Mouse (Mus musculus): Measurements from ENCODE around the gene Gata3. TPM values are rescaled to one million over a fixed set of nuclear protein-coding genes. Genes with fewer than 3 reads are reported as not detected.

Gene Gata3
- polyA plus RNA-seq, 1 experiment from 2014 or later, result 8.7 TPM

DNA sequence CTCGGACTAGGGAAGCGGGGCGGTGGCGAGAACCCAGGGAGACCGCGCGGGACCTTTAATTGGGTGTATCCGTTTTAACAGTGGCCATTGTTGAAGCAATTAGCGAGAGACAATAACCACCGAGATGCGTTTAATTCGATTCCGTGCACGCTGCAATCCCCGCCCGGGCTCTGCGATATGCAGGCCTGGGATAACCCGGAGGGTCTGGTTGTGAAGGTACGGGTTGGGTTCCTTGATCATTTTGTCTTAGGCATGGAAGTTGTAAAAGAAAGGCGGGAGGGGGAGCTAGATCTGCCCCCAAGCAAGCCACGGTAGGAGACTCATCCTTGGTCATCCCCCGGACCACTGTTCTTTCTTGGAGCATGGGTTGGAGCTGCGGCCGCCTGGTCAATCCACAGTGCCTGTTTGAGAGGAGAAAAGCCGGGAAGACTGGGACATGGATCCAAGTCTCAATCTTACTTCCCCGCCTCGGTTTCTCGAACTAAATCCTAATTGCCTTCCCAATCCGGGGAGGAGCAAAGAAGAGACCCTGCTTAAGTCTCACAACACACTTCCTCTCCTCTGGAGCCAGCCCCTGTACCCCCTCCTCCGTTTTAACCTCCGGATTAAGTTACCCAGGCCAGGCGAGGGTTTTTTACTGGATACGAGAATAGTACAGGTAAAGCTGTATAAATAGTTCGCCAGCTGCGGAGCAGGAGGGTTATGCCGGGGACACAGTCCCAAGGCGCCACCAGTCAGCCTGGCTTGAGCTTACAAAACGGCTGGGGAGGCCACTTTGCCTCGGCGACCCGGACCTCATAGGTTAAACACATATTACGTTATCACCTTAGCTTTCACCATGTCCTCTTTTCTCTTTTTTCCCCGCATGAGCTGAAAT lies 6.7 kb downstream of the Gata3 start:
- Histone ChIP-seq H3K4me2 (ENCODE audit: low read depth, low read length) (peak overlapping the region; percentile 26), H3K9me3 (ENCODE audit: control insufficient read depth, low read length) (no peaks in the 10 kb centered on the region), H3K4me3 (ENCODE audit: low read depth, low read length) (peak overlapping the region; percentile 15; the same call in 1 of the 2 replicates), H3K4me1 (ENCODE audit: control insufficient read depth, insufficient read depth, low read length) (peaks cover 3% of the 10 kb centered on the region; the same call in 1 of the 2 replicates), H3K9ac (replicated peaks; ENCODE audit: low read depth, low read length) (no peak overlapping the region), H3K27ac (ENCODE audit: low read depth, low read length) (no peak overlapping the region), H3K27me3 (ENCODE audit: control insufficient read depth, insufficient read depth, low read length) (peaks cover 41% of the 10 kb centered on the region), H3K36me3 (ENCODE audit: control insufficient read depth, insufficient read depth, low read length) (no peaks in the 10 kb centered on the region)
- no peak for ATAC-seq (ENCODE audit: low read depth)
- WGBS, result under 1% methylated on average over 43 of the region's 43 CpGs

DNA sequence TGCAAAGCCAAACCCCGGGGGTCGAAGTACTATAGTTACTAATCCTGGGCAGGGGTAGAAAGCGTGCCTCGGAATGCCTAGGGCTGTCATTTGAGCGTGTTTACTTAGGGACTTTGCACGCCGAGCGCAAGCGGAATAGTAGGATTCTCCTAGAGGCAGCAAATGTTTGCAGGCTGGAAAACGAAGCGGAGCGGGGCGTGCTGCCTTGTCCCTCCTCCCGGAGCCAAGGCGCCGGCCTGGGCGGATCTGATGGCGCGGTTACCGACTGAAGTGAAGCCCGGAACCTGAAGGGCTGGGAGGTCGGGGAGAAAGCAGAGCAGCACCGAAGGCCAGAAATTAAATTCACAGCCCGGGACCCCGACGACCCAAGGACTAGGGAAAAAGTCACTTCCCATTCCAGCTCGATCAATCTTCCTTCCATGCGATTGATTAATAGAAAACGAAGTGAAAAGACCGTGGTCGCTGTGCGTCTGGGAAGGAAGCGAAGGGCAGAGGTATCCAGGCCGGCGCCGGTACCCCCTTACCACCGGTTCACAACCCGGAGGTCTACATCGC lies 7.4 kb downstream of the Gata3 start:
- H3K4me1 ChIP-seq (ENCODE audit: control insufficient read depth, insufficient read depth, low read length), result peaks cover 3% of the 10 kb centered on the region; the same call in 1 of the 2 replicates
- no peak overlapping the region for H3K9ac ChIP-seq (replicated peaks; ENCODE audit: low read depth, low read length)
- H3K36me3 ChIP-seq (ENCODE audit: control insufficient read depth, insufficient read depth, low read length), result no peaks in the 10 kb centered on the region
- no peaks in the 10 kb centered on the region for H3K9me3 ChIP-seq (ENCODE audit: control insufficient read depth, low read length)
- peak overlapping the region; percentile 15; the same call in 1 of the 2 replicates for H3K4me3 ChIP-seq (ENCODE audit: low read depth, low read length)
- WGBS, result under 1% methylated on average over 39 of the region's 39 CpGs
- H3K27me3 ChIP-seq (ENCODE audit: control insufficient read depth, insufficient read depth, low read length), result peaks cover 38% of the 10 kb centered on the region
- H3K27ac ChIP-seq (ENCODE audit: low read depth, low read length), result no peak overlapping the region
- ATAC-seq (ENCODE audit: low read depth), result no peak
- peak overlapping the region; percentile 26 for H3K4me2 ChIP-seq (ENCODE audit: low read depth, low read length)

DNA sequence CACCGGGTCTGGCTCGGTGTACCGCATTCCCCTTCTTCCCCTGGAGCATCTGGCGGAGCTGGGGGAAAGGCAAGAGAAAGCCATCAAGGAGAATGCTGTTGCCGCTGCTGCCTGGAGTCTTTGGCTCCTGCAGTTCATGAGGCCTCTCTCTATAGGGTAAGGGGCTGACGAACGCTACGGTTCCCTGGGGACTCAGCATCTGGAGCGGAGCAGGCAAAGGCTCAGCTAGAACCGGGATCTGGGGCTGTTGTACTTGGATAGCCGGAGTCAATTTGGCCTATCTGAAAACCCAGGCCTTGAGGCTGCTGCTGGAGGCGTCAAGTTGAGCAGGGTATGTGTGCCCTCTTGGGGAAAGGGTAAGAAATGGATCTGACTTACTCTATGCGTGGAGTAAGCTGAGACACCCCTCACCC lies 8.2 kb downstream of the Gata3 start:
- Histone ChIP-seq H3K4me2 (ENCODE audit: low read depth, low read length) (no peak overlapping the region; the same call in 1 of the 2 replicates), H3K4me3 (ENCODE audit: low read depth, low read length) (0 out of 2 replicates have a peak overlapping the region, but pooled peaks have one; percentile 2), H3K27ac (ENCODE audit: low read depth, low read length) (no peak overlapping the region), H3K4me1 (ENCODE audit: control insufficient read depth, insufficient read depth, low read length) (peaks cover 3% of the 10 kb centered on the region; the same call in 1 of the 2 replicates), H3K9me3 (ENCODE audit: control insufficient read depth, low read length) (no peaks in the 10 kb centered on the region), H3K27me3 (ENCODE audit: control insufficient read depth, insufficient read depth, low read length) (peaks cover 36% of the 10 kb centered on the region), H3K36me3 (ENCODE audit: control insufficient read depth, insufficient read depth, low read length) (no peaks in the 10 kb centered on the region), H3K9ac (replicated peaks; ENCODE audit: low read depth, low read length) (no peak overlapping the region)
- WGBS, result 3% methylated on average over 12 of the region's 13 CpGs
- no peak for ATAC-seq (ENCODE audit: low read depth)

DNA sequence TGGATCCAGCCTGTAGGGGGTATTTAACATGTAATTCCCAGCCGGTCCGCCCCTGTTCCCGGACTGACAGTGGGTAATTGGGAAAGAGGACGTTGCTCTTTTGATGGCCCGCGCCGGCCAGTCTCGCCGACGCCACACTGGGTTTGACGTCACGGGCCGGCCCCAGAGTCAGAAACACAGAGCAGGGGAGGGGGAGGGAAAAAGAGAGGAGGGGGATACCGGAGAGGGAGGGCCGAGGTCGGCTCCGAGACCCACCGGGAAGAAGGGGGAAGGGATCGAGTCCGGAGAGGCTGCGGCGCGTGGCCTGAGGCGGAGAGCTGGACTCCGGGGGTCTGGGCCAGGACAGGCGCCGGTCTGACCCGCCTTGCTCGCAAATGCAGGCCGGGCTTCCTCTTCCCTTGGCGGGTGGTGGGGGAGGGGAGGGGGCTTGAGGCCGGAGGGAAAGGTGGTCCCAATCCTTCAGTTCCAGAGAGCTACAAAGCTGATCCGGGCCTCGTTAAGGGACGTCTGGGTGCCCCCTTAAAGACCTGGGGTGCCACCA lies 8.7 kb downstream of the Gata3 start, which contains the start of gene 4930412O13Rik:
Gene 4930412O13Rik, plus strand, starts transcription at position 202 of the 541 bp plus-strand sequence.
- Histone ChIP-seq H3K27me3 (ENCODE audit: control insufficient read depth, insufficient read depth, low read length) (peaks cover 33% of the 10 kb centered on the region), H3K4me1 (ENCODE audit: control insufficient read depth, insufficient read depth, low read length) (peaks cover 3% of the 10 kb centered on the region; the same call in 1 of the 2 replicates), H3K4me2 (ENCODE audit: low read depth, low read length) (peak within 1 kb of the TSS; percentile 26; the same call in 1 of the 2 replicates), H3K27ac (ENCODE audit: low read depth, low read length) (no peak within 1 kb of the TSS), H3K36me3 (ENCODE audit: control insufficient read depth, insufficient read depth, low read length) (no peaks in the 10 kb centered on the region), H3K9ac (replicated peaks; ENCODE audit: low read depth, low read length) (no peak within 1 kb of the TSS), H3K9me3 (ENCODE audit: control insufficient read depth, low read length) (no peaks in the 10 kb centered on the region), H3K4me3 (ENCODE audit: low read depth, low read length) (0 out of 2 replicates have a peak within 1 kb of the TSS, but pooled peaks have one; percentile 2)
- whole genome bisulfite sequencing, result under 1% methylated on average over 34 of the region's 35 CpGs
- no peak for ATAC-seq (ENCODE audit: low read depth)

DNA sequence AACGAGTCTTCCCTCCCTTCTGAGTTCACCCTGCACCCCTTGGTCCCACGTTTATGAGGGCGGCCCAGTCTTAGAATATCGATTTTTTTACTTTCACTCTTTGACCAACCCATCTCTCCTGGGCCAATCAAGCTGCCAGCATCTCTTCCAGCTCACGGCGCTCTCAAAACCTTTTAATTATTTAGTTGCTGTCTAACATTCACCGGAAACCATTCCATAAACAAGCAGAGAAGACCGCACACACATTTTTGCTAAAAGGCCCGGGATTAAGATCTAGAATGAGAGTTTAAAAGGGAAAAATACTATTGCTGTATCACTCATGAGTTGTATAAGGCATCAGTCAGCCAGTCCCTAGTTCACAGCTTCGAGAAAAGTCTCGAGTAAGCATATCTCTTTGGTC lies 9.6 kb downstream of the Gata3 start:
- ATAC-seq (ENCODE audit: low read depth), result no peak
- no peak overlapping the region for H3K27ac ChIP-seq (ENCODE audit: low read depth, low read length)
- no peak overlapping the region for H3K4me3 ChIP-seq (ENCODE audit: low read depth, low read length)
- peaks cover 29% of the 10 kb centered on the region for H3K27me3 ChIP-seq (ENCODE audit: control insufficient read depth, insufficient read depth, low read length)
- no peak overlapping the region for H3K4me2 ChIP-seq (ENCODE audit: low read depth, low read length)
- no peak overlapping the region for H3K9ac ChIP-seq (replicated peaks; ENCODE audit: low read depth, low read length)
- no peaks in the 10 kb centered on the region for H3K9me3 ChIP-seq (ENCODE audit: control insufficient read depth, low read length)
- H3K36me3 ChIP-seq (ENCODE audit: control insufficient read depth, insufficient read depth, low read length), result no peaks in the 10 kb centered on the region
- peaks cover 3% of the 10 kb centered on the region; the same call in 1 of the 2 replicates for H3K4me1 ChIP-seq (ENCODE audit: control insufficient read depth, insufficient read depth, low read length)
- WGBS, result 2% methylated on average over 11 of the region's 11 CpGs

DNA sequence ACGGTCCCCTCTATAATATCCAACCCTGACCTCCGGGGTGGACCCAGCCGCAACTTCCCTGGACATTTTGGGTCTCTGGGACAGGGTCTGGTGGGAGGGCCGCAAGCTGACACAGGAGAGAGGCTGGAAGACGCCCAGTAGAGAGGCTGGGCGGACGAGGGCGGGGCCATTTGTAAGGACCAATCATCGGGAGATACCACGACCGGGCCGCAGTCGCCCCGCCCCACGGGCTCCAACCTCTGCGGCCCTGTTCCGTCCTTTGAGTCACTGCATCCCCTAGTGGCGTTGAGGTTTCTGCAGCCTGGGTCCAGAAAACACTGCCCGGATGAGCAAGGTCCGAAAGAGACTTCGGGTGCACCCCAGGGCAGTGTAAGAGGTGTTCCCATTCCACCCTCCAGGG lies 10.3 kb downstream of the Gata3 start:
- WGBS, result 0% methylated on average over 21 of the region's 21 CpGs
- no peak overlapping the region for H3K9ac ChIP-seq (replicated peaks; ENCODE audit: low read depth, low read length)
- peaks cover 28% of the 10 kb centered on the region for H3K27me3 ChIP-seq (ENCODE audit: control insufficient read depth, insufficient read depth, low read length)
- H3K27ac ChIP-seq (ENCODE audit: low read depth, low read length), result no peak overlapping the region
- H3K4me2 ChIP-seq (ENCODE audit: low read depth, low read length), result peak overlapping the region; percentile 50
- no peaks in the 10 kb centered on the region for H3K36me3 ChIP-seq (ENCODE audit: control insufficient read depth, insufficient read depth, low read length)
- peaks cover 3% of the 10 kb centered on the region; the same call in 1 of the 2 replicates for H3K4me1 ChIP-seq (ENCODE audit: control insufficient read depth, insufficient read depth, low read length)
- H3K9me3 ChIP-seq (ENCODE audit: control insufficient read depth, low read length), result no peaks in the 10 kb centered on the region
- peak; percentile 91 for ATAC-seq (ENCODE audit: low read depth)
- peak overlapping the region; percentile 26; the same call in 1 of the 2 replicates for H3K4me3 ChIP-seq (ENCODE audit: low read depth, low read length)

DNA sequence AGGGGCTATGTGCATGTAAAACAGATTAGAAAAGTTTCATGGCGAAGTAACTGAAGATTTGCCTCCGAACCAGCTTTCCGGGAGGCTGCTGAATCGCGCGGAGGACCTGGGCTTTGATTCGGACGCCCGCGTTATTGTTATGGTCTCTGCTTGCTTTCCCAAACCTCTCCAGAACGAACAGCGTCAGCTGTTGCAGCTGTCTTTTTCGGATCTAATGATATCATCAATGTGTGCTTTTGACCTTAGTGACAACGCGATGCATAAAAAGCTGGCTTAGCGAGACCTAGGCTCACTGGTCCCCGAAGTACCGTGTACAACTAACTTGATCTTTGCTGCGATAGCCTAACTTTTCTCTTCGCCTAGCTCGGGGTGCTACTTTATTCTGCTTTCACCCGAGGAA lies 10.7 kb downstream of the Gata3 start:
- Histone ChIP-seq H3K4me2 (ENCODE audit: low read depth, low read length) (peak overlapping the region; percentile 50), H3K27ac (ENCODE audit: low read depth, low read length) (no peak overlapping the region), H3K4me3 (ENCODE audit: low read depth, low read length) (peak overlapping the region; percentile 26), H3K36me3 (ENCODE audit: control insufficient read depth, insufficient read depth, low read length) (no peaks in the 10 kb centered on the region), H3K9me3 (ENCODE audit: control insufficient read depth, low read length) (no peaks in the 10 kb centered on the region), H3K9ac (replicated peaks; ENCODE audit: low read depth, low read length) (no peak overlapping the region), H3K4me1 (ENCODE audit: control insufficient read depth, insufficient read depth, low read length) (peaks cover 3% of the 10 kb centered on the region; the same call in 1 of the 2 replicates), H3K27me3 (ENCODE audit: control insufficient read depth, insufficient read depth, low read length) (peaks cover 30% of the 10 kb centered on the region)
- WGBS, result under 1% methylated on average over 22 of the region's 22 CpGs
- ATAC-seq (ENCODE audit: low read depth), result no peak

DNA sequence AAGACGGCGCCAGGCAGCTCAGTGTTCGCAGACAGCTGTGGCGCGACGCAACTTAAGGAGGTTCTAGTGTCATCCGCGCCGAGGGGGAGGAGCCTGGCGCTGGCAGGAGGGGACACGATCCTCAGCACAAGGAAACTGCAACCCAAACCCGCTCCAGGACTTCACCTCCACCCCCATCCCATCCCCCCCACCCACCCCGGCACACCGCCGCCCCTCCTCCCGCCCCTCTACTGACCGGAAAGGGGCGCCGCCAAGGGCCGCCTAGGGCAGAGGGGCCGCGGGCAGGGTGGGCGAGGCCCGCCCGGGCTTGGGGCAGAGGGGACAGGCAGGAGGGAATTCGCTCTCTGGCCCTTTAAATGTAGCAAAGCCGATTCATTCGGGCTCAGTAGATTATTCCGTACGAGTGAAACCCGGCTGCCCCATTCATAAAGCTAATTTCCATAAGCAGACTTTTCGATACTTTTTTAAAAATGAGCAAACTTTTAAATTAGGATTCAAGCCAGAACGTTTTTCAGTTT lies 11.2 kb downstream of the Gata3 start:
- Histone ChIP-seq H3K27me3 (ENCODE audit: control insufficient read depth, insufficient read depth, low read length) (peaks cover 30% of the 10 kb centered on the region), H3K4me2 (ENCODE audit: low read depth, low read length) (peak overlapping the region; percentile 50), H3K9me3 (ENCODE audit: control insufficient read depth, low read length) (no peaks in the 10 kb centered on the region), H3K4me1 (ENCODE audit: control insufficient read depth, insufficient read depth, low read length) (peaks cover 3% of the 10 kb centered on the region; the same call in 1 of the 2 replicates), H3K9ac (replicated peaks; ENCODE audit: low read depth, low read length) (no peak overlapping the region), H3K4me3 (ENCODE audit: low read depth, low read length) (peak overlapping the region; percentile 26), H3K36me3 (ENCODE audit: control insufficient read depth, insufficient read depth, low read length) (no peaks in the 10 kb centered on the region), H3K27ac (ENCODE audit: low read depth, low read length) (no peak overlapping the region)
- under 1% methylated on average over 33 of the region's 33 CpGs for WGBS
- no peak for ATAC-seq (ENCODE audit: low read depth)
